17 mouse cellular contexts compared by ENCODE assay signal in genomic region chr10:83111046-83111445, GRCm38 (mm10).
DNase-seq lines count a peak whose midpoint lies in the region; ATAC-seq and TF ChIP-seq lines count a peak whose summit lies in the region.
"Had no signal": no experiment of that assay in that cellular context is flagged by ENCODE, and none has a peak within 500 bp of the region (broad histone marks: within the 10 kb centered on the region; RNA-seq: fewer than 3 reads in every experiment).

No protein-coding gene starts in this region.

- H3K27me3 ChIP-seq in hindbrain, embryonic 12.5 days, result no peaks in the 10 kb centered on the region
- no peaks in the 10 kb centered on the region for H3K27me3 ChIP-seq in hindbrain, embryonic 10.5 days (ENCODE audit: insufficient read depth, poor library complexity, severe bottlenecking)
- no peaks in the 10 kb centered on the region for H3K27me3 ChIP-seq in midbrain, postnatal 0 days (ENCODE audit: insufficient read depth, low read length)
- H3K27me3 ChIP-seq in midbrain, embryonic 10.5 days (ENCODE audit: low read depth, poor library complexity, severe bottlenecking), result peaks cover 17% of the 10 kb centered on the region; the same call in 1 of the 2 replicates
- H3K27me3 ChIP-seq in kidney, adult 2 months (replicated peaks; ENCODE audit: control insufficient read depth, insufficient read depth, low read length), result no peaks in the 10 kb centered on the region
- H3K27me3 ChIP-seq in kidney, embryonic 14.5 days (ENCODE audit: control insufficient read depth, insufficient read depth, low read length), result no peaks in the 10 kb centered on the region
- H3K27me3 ChIP-seq: kidney, embryonic 15.5 days; liver, embryonic 15.5 days had no signal

- TF ChIP-seq POLR2A in kidney, adult 2 months (IDR thresholded peaks at IDR 0.05; ENCODE audit: low read depth, low read length), result no peak

- no peak overlapping the region for H3K9ac ChIP-seq in hindbrain, embryonic 12.5 days
- H3K9ac ChIP-seq in midbrain, postnatal 0 days (replicated peaks; ENCODE audit: low read length, poor library complexity, severe bottlenecking), result no peak overlapping the region
- no peak overlapping the region for H3K9ac ChIP-seq in kidney, embryonic 14.5 days (ENCODE audit: low read depth, low read length)
- H3K9ac ChIP-seq: kidney, embryonic 15.5 days; liver, embryonic 15.5 days had no signal

- no peak for TF ChIP-seq CTCF in midbrain, postnatal 0 days (IDR thresholded peaks at IDR 0.05)
- TF ChIP-seq CTCF in kidney, adult 2 months (conservative IDR thresholded peaks at IDR 0.05; ENCODE audit: insufficient read depth, insufficient read length, low read depth, low read length), result no peak

- H3K4me1 ChIP-seq in hindbrain, embryonic 12.5 days, result peaks cover 32% of the 10 kb centered on the region
- peaks cover 35% of the 10 kb centered on the region for H3K4me1 ChIP-seq in hindbrain, embryonic 10.5 days (replicated peaks)
- H3K4me1 ChIP-seq in midbrain, postnatal 0 days (ENCODE audit: insufficient read depth, low read length), result peaks cover 14% of the 10 kb centered on the region; the same call in 1 of the 2 replicates
- peaks cover 37% of the 10 kb centered on the region for H3K4me1 ChIP-seq in midbrain, embryonic 10.5 days
- no peaks in the 10 kb centered on the region for H3K4me1 ChIP-seq in kidney, adult 2 months (ENCODE audit: control insufficient read depth, insufficient read depth, low read length)
- H3K4me1 ChIP-seq in kidney, embryonic 14.5 days (ENCODE audit: control insufficient read depth, insufficient read depth, low read length), result peaks cover 4% of the 10 kb centered on the region

- no peak overlapping the region for H3K4me3 ChIP-seq in hindbrain, embryonic 12.5 days
- no peak overlapping the region for H3K4me3 ChIP-seq in hindbrain, embryonic 10.5 days
- no peak overlapping the region for H3K4me3 ChIP-seq in midbrain, postnatal 0 days (ENCODE audit: low read depth, low read length)
- no peak overlapping the region for H3K4me3 ChIP-seq in midbrain, embryonic 10.5 days
- no peak overlapping the region for H3K4me3 ChIP-seq in kidney, adult 2 months (ENCODE audit: insufficient read depth, low read depth, low read length)
- no peak overlapping the region for H3K4me3 ChIP-seq in kidney, embryonic 14.5 days (ENCODE audit: low read length)
- H3K4me3 ChIP-seq: kidney, embryonic 15.5 days; liver, embryonic 15.5 days had no signal

- 84% methylated on average over 6 of the region's 6 CpGs for WGBS in hindbrain, embryonic 12.5 days
- 96% methylated on average over 6 of the region's 6 CpGs for WGBS in hindbrain, embryonic 10.5 days
- 83% methylated on average over 6 of the region's 6 CpGs for WGBS in midbrain, postnatal 0 days
- 96% methylated on average over 6 of the region's 6 CpGs for WGBS in midbrain, embryonic 10.5 days
- WGBS in kidney, adult 2 months, result 77% methylated on average over 6 of the region's 6 CpGs
- WGBS in kidney, embryonic 14.5 days, result 90% methylated on average over 6 of the region's 6 CpGs

- no peaks in the 10 kb centered on the region for H3K36me3 ChIP-seq in hindbrain, embryonic 12.5 days
- H3K36me3 ChIP-seq in hindbrain, embryonic 10.5 days, result no peaks in the 10 kb centered on the region
- no peaks in the 10 kb centered on the region for H3K36me3 ChIP-seq in midbrain, postnatal 0 days (ENCODE audit: insufficient read depth, low read length)
- H3K36me3 ChIP-seq in midbrain, embryonic 10.5 days, result no peaks in the 10 kb centered on the region
- no peaks in the 10 kb centered on the region for H3K36me3 ChIP-seq in kidney, adult 2 months (ENCODE audit: control insufficient read depth, insufficient read depth, low read length)
- no peaks in the 10 kb centered on the region for H3K36me3 ChIP-seq in kidney, embryonic 14.5 days (ENCODE audit: control insufficient read depth, insufficient read depth, low read length)
- H3K36me3 ChIP-seq: kidney, embryonic 15.5 days; liver, embryonic 15.5 days had no signal

- H3K27ac ChIP-seq in hindbrain, embryonic 12.5 days, result 0 out of 2 replicates have a peak overlapping the region, but pooled peaks have one; percentile 30
- H3K27ac ChIP-seq in hindbrain, embryonic 10.5 days, result no peak overlapping the region
- no peak overlapping the region for H3K27ac ChIP-seq in midbrain, postnatal 0 days (ENCODE audit: low read depth, low read length)
- H3K27ac ChIP-seq in midbrain, embryonic 10.5 days (replicated peaks), result no peak overlapping the region
- no peak overlapping the region for H3K27ac ChIP-seq in kidney, adult 2 months (ENCODE audit: insufficient read depth, low read depth, low read length)
- no peak overlapping the region for H3K27ac ChIP-seq in kidney, embryonic 14.5 days (ENCODE audit: low read depth, low read length)
- H3K27ac ChIP-seq: kidney, embryonic 15.5 days; liver, embryonic 15.5 days; macrophage; stomach, postnatal 0 days had no signal

- DNase-seq in adrenal gland, postnatal 14 days, result peak; percentile 65
- DNase-seq in adrenal gland, postnatal 4 days (ENCODE audit: low spot score in 2 of 2), result no peak
- no peak for DNase-seq in hindbrain, embryonic 10.5 days (ENCODE audit: low spot score)
- peak; percentile 65 for DNase-seq in midbrain, postnatal 0 days (ENCODE audit: low spot score)
- DNase-seq in midbrain, embryonic 10.5 days (ENCODE audit: low spot score), result no peak
- no peak for DNase-seq in kidney, adult 2 months
- DNase-seq: cerebellum, adult 11-12 months; heart, adult 18-20 months; midbrain, embryonic 14.5 days; spleen, adult 18-20 months; thymus, postnatal 36 days had no signal

- no peak overlapping the region for H3K4me2 ChIP-seq in hindbrain, embryonic 12.5 days (replicated peaks)
- no peak overlapping the region for H3K4me2 ChIP-seq in midbrain, postnatal 0 days (ENCODE audit: low read depth, low read length, poor library complexity, severe bottlenecking)
- no peak overlapping the region for H3K4me2 ChIP-seq in kidney, embryonic 14.5 days (replicated peaks; ENCODE audit: low read depth, low read length)
- H3K4me2 ChIP-seq: kidney, embryonic 15.5 days; liver, embryonic 15.5 days had no signal

- H3K9me3 ChIP-seq in hindbrain, embryonic 12.5 days (replicated peaks), result no peaks in the 10 kb centered on the region
- H3K9me3 ChIP-seq in hindbrain, embryonic 10.5 days, result no peaks in the 10 kb centered on the region
- no peaks in the 10 kb centered on the region for H3K9me3 ChIP-seq in midbrain, postnatal 0 days (ENCODE audit: low read length)
- H3K9me3 ChIP-seq in midbrain, embryonic 10.5 days (replicated peaks), result no peaks in the 10 kb centered on the region
- no peaks in the 10 kb centered on the region for H3K9me3 ChIP-seq in kidney, embryonic 14.5 days (ENCODE audit: control insufficient read depth, low read length)
- H3K9me3 ChIP-seq: kidney, embryonic 15.5 days; liver, embryonic 15.5 days had no signal

- ATAC-seq in hindbrain, embryonic 12.5 days (ENCODE audit: low FRiP score), result no peak
- ATAC-seq in midbrain, postnatal 0 days (ENCODE audit: low FRiP score), result no peak
- ATAC-seq in kidney, embryonic 14.5 days (ENCODE audit: low FRiP score, low TSS enrichment), result no peak

Comparison
In these comparisons a context has a peak if more than half of its experiments do, and no peak if none do; other contexts are left out.
1. DNase-seq: peak in adrenal gland, postnatal 14 days (single experiment) and midbrain, postnatal 0 days (single experiment); none in adrenal gland, postnatal 4 days (0 of 2), hindbrain, embryonic 10.5 days (single experiment), midbrain, embryonic 10.5 days (single experiment) and kidney, adult 2 months (single experiment).